Mouse (Mus musculus) activated CD4-positive, CD25-positive, alpha-beta regulatory T cell, adult 9 weeks (primary cell): ENCODE results near the gene Gm379. TPM values are rescaled to one million over a fixed set of nuclear protein-coding genes. Genes with fewer than 3 reads are reported as not detected.

Experiments used
- polyA plus RNA-seq: library from polyadenylated mRNA; unstranded; fragments of 100-300 nt; shearing (Covaris generic); gene quantifications from one replicate; pipeline ENCODE4 v1.2.1, GENCODE M21; 2017

Gm379 gene
- polyA plus RNA-seq, result not detected

GRCm38 (mm10) chrX:108664885-108665284 is at the start of gene Gm379:
TSS of gene Gm379 (minus strand) at chrX:108664891.

Other genes starting within 250 kb of the Gm379 start
- 4.8 TPM for gene Brwd3, start 169.5 kb upstream of the Gm379 start, polyA plus RNA-seq